Mouse (Mus musculus): ENCODE results near the gene Bclaf3.

Gene Bclaf3

GRCm38 (mm10) chrX:159627588-159628566 lies 101.4 kb downstream of the Bclaf3 start:
- peak; percentile 69 for DNase-seq

GRCm38 (mm10) chrX:159628629-159629028 lies 102.1 kb downstream of the Bclaf3 start:
- DNase-seq = no peak

GRCm38 (mm10) chrX:159629203-159629602 lies 102.7 kb downstream of the Bclaf3 start:
- no peak for DNase-seq

- DNase-seq = no peak
Observed at GRCm38 (mm10) chrX:159638500-159639227, 112.2 kb downstream of the Bclaf3 start.

GRCm38 (mm10) chrX:159639991-159640390 lies 113.5 kb downstream of the Bclaf3 start:
- no peak for DNase-seq

All from thymus, postnatal 14 days (tissue).